Mouse (Mus musculus) hindlimb bud, embryonic 11.5 days (tissue): Measurements from ENCODE around the gene Cherp.

Experiments
- DNase-seq: peaks from one replicate; pipeline ENCODE4 v3.0.0-alpha.2; 2012; ENCODE audit warnings: low read depth, low spot score; ENCODE audit errors: extremely low spot score

The Cherp gene

DNA sequence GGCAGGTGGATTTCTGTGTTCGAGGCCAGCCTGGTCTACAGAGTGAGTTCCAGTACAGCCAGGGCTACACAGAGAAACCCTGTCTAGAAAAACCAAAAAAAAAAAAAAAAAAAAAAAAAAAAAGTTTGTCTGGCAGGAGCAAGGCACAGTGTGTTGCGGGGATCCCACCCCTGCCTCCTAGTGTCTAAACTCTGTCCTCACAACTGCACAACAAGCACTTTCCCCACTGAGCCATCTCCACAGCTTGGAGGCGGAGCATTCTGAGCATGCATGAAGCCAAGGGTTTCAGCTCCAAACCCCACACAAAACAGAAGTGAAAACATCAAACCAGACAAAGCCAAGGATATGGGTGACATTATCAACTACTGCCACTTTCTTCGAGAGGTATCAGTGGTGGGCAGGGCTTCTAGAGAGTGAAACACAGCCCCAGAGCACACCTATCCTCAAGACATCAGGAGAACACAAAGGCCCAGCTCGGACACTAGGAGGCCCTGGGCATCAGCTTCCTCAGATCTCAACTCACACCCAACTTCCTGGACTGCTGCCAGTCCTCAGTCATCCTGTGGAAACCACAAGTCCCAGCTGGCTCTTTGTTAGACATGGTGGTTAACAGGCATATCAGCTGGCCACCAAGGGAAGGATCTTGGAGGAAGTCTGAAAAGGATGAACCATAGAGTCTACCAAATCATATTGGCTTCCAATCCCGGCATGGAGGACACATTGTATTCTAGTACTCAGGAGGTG, 10.6 kb upstream of the Cherp start:
- no peak for DNase-seq

DNA sequence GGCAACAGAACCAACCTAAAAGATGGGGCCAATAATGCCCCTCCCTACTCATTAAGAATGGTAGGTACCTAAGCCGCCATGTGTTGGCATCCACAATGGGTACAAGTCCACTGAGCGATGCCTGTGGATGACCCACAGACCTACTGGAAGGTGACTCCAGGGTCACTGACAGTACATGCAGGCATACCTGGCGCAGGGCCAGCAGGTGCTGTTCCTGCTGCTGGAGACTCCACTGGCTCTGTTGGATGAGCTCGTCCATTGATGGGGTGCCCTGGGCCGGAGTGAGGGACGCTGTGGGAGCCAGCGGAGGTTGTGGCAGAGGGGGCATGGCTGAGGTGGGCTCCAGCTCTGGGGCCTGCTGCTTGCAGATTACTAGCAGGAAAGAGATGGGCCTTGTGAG, 4.3 kb downstream of the Cherp start:
- DNase-seq: no peak

DNA sequence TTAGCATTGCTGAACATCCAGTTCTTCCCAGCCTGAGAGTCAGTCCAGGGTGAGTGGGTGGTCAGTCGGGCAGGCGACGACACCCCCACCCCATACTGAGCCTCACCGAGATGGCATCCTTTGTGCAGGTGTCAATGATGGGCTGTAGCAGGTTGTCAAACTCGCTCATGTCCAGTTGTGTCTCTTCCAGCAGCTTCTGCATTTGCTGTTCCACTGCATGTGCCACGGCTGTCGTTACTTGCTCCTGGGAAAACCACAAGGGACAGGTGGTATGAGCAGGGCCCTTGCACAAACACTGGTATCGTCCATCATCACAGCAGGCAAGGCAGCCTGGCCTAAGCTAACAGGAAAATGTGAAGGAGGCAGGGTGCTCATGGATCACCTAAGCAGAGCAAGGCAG, 5.0 kb downstream of the Cherp start:
- no peak for DNase-seq

DNA sequence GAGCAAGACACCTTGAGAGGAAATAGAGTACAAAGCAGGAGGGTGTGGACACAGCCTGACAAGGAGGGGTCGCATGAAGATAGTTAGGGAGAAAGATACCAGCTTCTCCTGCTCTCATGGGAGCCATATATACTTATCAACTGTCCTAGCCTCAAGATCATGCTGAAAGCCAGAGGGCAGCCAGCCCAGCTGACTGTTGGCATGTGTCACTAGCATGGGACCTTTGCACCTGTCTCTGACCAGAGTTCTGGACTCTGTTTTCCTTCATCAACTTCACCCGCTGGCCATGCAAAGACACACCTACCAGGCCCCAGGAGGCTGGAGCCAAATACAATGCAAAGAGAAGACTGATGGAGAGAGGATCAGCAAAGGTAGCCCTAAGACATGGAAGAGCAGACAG, 5.8 kb downstream of the Cherp start:
- DNase-seq: no peak

DNA sequence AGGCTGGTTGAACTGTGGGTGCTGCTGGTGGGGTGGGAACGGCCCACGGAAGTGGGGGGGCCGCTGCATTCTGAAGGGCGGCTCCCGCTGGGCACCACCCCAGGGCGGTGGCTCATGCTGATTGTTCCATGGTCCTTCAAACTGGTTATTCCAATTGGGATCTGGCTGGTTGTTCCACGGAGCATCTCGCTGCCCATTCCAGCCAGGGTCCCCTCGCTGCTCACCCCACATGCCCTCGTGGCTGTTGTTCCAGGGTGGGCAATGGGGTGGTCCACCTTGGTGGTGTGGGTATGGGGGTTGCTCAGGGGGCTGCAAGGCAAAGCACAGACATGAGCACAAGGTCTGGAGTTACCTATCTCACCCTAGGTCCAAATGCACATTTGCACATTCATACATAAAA, 10.8 kb downstream of the Cherp start:
- DNase-seq: no peak

DNA sequence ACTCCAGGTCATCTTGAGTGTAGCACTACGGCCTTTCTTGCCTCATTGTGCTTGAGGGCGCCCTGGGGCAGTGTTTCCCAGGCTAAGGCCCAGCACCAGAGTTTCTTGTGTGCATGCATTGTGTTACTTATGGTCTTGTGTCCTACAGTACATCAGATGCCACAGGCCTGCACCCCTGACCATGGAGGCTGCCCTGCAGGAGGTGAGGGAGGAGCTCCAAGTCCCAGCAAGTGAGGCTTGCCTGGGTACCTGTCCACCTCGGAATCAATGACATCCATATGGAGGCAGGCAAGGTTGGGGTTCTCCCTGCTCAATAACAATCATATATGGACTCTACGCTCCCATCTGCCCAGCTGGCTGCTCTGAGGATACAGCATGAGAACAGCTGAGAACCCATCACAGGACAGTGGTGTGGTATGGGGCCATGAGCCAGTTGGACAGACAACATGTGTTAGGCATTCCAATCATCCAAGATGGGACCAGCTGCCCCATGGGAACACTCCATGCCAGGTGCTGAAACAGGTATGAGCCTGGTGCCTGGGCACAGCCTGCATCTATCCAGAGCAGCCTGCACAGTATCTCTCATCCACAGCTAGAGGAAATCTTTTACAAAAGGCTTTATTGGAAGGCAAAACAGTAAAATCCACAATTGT, 15.0 kb downstream of the Cherp start:
- DNase-seq: no peak

DNA sequence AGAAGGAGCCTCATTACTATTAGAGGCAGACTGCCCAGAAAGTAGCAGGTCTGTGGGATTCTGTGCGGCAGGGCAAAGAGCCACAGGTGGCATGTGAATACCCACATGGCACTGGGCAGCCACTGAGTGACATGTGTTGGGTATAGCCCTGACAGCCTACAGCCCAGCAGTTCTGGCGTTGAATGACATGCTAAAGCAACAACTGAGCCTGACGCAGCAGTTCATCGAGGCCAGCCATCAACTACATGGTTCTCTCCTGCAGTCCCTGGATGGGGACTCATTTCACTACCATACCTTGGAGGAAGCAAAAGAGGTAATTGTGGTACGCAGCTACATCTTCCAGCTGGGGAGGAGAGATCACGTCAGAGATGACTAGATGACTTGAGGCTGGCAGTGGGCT, 16.6 kb downstream of the Cherp start:
- no peak for DNase-seq

DNA sequence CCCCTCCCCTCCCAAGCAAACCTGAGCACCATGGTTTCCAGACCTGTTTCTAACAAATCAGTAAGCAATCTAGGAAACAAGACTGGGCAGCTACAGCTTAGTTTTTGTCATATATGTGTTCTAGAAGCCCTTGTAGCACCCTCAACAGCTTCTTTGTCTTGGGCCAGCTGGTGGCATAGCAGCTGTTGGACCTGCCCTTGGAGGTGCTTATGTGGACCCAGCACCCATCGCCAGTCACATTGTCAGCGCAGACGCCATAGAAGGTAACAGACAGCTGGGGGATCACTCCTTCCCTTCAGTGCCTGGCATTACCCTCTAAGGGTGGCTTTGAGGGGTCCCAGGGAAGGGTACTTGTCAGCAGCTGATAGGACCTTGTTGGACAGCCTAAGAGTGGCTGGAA, 17.2 kb downstream of the Cherp start:
- DNase-seq: no peak

DNA sequence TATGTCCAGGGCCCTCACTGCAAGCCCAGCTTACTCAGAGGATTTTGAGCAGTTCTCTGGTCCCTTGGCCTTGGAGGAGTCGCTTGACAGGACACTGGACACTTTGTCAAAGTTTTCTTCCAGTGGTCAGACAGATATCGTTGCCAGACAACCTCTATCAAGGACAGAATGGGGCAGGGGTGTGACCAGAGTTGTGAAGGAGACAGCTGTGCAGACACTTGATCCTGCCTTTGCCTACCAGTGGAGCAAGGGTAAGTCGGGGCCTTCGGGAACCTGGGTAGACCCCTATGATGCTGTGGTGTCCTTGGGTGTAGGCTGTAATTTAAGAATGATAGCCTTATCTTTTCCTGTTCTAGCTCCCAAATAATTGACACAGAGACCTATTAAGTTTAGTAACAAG, 19.7 kb downstream of the Cherp start:
- no peak for DNase-seq

DNA sequence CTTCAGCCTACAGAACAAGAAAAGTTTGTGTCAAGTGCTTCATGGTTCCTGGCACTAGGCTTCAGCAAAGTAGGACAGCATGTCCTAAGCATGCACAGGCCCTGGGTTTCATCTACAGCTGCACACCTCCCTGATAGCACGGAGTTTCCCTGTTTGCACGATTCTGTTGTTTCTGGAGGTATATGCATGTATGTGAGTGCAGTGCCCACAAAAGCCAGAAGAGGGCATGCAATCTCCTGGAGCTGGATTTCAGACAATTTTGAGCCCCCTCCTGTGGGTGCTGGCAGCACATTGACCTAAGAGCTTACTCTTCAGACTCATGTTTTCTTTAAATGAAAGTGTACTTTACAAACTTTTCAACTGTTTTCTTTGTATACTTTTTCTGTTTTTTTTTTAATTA, 21.1 kb downstream of the Cherp start:
- no peak for DNase-seq

DNA sequence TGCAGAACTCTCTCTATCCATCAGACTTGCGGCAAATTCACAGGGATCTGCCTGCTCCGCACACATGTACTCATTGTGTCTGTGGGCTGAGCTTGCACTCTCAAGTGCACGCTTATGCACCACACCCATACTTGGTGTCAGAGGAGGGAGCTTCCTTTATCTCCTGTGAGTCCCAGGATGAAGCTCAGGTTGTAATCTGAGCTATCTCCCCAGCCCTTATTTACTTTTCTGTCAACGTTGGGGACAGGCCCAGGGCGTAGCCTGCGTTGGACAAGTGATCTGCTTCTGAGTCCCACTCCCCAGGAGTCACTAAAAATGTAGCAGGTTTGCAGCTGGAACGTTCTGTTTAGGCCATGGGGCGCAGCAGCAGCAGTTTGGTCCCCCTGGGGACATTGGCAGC, 23.5 kb downstream of the Cherp start:
- DNase-seq: no peak

DNA sequence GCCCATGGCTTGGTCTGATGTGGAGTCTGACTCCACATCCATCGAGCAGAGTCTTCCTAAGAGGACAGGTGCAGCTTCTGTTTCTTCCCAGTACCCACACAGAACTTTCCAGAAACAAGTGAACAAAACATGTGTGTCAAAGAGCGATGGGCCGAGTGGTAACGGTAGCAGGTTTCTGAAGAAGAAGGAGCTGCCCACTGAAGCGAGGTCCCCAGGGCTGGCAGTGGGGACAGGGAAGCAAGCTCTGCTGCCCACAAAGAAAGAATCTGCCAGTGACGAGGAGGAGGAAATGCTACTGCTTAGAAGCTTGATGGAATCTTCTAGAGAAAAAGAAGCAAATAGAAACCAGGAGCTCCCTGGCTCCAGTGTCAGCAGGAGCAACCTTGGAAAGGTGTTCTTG, 30.0 kb downstream of the Cherp start:
- no peak for DNase-seq

DNA sequence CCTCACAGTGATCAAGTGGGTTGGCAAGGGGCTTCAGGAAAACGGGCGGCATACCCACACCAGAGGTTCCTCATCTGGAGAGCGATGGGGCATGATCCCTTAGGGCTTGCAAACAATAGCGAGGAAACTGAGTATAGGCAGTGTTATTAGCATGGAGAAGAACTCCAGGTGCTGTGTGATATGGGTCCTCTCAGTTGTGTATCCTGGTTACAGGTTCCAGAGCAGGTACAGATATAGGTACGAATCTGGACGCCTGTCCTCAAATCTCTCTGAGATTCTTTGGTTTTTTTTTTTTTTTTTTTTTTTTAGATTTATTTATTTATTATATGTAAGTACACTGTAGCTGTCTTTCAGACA, 31.1 kb downstream of the Cherp start:
- DNase-seq: no peak

DNA sequence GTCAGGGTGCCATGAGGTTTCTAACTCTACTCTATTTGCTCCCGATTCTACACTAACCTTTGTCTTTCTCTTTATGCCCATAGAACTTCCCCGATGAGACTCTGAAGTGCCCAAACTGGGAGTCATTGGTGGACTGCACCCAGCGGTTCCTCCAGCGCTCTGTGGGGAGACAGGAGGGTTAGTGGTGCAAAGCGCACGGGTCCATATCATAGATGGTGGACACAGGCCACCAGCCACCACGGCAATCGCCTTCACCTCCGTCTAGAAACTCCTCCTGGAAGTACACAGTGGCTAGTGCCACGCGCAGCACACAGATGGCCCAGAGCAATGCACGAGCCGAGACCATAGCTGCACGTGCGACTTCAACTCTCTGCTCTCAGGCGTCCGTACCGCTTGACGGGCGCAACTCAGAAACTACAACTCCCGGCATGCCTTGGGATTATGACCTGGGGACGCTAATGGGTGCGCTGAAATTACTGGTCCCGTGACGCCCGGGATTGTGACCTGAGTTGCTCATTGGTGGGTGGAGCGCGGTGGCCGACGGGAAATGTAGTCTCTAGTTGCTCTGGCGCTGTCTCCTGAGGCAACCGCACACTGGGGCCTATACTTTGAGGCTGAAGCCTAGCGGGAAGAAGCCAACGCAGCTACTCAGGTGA, 31.6 kb downstream of the Cherp start, which contains the start of the genes Calr3 and 1700030K09Rik:
TSS of gene Calr3 (minus strand) at position 533 of the 656 bp plus-strand sequence.
TSS of gene 1700030K09Rik (plus strand) at position 543 of the 656 bp plus-strand sequence.
- DNase-seq: peak; percentile 90

DNA sequence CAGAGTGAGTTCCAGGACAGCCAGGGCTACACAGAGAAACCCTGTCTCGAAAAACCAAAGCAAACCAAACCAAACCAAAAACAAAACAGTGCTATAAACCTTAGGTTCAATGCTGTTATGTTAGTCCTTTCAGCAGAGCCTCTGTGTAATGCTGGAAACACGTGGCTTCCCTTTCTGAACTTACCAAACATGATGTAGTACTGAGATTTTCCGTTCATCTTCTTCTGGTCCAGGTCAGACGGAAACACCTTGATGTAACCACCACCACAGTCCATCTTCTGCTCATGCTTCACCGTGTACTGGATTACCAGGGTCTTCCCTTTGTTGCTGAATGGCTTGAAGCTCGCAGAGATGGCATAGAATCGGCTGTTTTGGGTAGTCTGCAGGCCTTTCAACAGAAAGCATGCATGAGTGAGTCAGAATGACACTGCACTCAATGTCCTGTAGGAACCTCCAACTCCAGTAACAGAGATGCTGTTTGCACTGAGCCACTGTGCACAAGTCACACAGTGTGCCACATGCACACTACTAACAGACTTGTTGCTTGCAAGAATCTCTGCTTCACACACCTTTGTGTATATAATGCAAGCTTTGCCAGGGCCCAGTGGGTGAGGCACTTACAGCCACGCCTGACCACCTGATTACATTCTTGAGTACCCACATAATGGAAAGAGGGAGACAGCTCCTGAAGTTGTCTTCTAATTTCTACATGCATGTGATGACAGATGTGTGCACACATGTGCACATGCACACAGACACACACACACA, 36.6 kb downstream of the Cherp start:
- no peak for DNase-seq

DNA sequence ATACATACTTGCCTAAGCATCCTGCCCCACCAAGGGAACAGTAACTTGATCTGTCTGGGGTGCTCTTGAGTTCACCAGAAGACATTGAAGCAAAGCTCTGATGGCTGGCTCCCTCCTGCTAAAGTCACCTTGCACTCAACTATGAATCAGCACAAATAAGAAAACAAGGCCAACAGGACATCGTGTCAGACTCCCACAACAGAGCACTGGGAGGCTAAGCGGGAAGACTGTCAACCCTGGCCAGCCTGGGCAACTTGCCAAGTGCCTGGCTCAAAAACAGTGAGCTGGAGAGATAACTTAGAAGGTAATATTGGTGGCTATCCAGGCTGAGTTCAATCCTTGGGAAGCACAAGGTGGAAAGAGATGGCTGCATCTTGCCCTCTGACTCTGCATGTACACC, 40.1 kb downstream of the Cherp start:
- no peak for DNase-seq

DNA sequence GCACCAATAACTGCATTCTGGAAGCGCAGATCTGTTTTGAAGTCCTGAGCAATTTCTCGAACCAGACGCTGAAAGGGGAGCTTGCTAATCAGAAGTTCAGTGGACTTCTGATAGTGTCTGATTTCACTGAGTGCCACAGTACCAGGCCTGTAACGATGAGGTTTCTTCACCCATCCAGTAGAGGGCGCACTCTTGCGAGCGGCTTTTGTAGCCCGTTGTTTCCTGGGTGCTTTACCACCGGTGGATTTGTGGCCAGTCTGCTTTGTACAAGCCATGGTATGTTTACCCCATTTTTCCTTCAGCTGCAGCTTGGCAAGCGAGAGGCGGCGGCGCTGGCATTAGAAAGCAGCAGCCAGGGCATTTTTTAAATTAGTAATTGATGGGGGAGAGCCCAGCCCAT, 45.4 kb downstream of the Cherp start:
- DNase-seq: no peak

DNA sequence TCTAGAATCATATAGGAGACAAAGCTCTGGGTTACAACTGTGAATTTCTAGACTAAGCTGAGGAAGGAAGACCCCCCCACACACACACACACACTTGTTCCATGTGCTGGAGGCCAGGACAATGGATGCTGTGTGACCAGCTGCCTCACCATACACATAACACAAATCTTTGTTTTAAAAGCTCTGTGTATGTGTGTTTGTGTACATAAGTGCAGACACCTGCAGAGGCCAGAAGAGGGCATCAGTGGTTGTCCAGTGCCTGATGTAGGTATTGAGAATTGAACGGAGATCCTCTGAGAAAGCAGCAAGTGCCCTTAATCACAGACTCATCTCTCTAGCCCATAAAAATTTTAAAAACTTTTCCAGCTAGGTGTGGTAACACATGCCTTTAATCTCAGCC, 52.1 kb downstream of the Cherp start:
- DNase-seq: no peak

DNA sequence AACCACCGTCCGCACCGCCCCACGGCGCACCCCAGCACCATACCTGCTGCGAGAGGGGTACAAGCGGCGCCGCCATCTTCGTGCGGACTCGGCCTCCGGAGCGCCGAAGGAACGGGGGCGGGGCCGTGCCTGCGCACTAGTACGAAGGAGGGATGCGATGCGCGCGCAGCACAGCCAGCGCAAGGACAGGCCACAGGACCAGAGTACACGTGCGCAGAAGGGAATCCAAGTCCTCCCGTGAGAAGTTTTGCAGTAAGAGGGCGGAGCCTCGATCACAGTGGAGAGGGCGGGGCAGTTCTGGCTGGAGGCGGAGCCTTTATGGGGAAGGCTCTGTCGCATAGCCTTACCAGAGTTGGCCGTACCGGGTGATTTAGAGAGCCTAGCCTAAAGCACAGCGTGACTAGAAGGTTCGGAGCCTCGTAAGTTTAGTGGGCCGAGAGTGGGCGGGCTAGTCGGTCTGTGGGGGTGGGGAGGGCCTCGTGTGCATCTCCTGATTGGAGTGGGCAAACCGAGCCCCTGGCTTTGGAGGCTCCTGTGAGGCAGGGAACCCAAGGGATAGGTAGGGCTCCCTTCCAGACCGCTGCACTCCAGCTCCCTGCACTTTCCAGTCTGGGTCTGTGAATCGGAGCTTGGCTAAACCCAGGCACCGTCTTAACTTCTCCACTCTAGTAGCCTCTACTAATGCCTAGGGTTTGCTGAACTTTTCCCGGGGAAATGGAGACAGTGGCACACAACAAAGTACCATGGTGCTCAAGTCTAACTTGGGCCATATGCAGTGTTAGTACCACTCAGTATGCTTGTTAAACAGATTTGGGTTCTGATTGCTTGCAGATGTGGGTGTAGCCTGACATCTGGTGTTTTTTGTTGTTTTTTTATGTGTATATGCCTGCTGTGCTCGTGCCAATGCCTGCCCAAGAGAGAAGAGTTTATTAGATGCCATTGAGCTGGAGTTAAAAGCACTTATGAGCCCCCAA, 53.4 kb downstream of the Cherp start, which contains the start of gene Eps15l1:
TSS of gene Eps15l1 (minus strand) at position 99 of the 974 bp plus-strand sequence.
- peak; percentile 94 for DNase-seq
